Mouse (Mus musculus) myocyte (in vitro differentiated cells): ENCODE measurements around the gene Olfr1289. TPM values are rescaled to one million over a fixed set of nuclear protein-coding genes. Genes with fewer than 3 reads are reported as not detected.

Experiments
- H3K27me3 ChIP-seq: one replicate; pipeline ENCODE4 v1.6.1; 2011; ENCODE audit not compliant: control insufficient read depth, insufficient read depth, insufficient read length
- H3K36me3 ChIP-seq: one replicate; pipeline ENCODE4 v1.6.1; 2011; ENCODE audit not compliant: control insufficient read depth, insufficient read depth
- H3K4me2 ChIP-seq: one replicate; pipeline ENCODE4 v1.6.1; 2011; ENCODE audit warnings: low read depth, control low read depth
- H3K4me3 ChIP-seq: one replicate; pipeline ENCODE4 v1.5.1; 2011; ENCODE audit warnings: mild to moderate bottlenecking, control low read depth, moderate library complexity
- H3K79me2 ChIP-seq: one replicate; pipeline ENCODE4 v1.6.1; 2011; ENCODE audit not compliant: control insufficient read depth, insufficient read depth
- H3ac ChIP-seq: one replicate; pipeline ENCODE4 v1.6.1; 2011; ENCODE audit not compliant: control insufficient read depth, insufficient read length
- CEBPB ChIP-seq: IDR thresholded peaks from 2 replicates; pipeline ENCODE4 v1.6.1; 2011; ENCODE audit warnings: mild to moderate bottlenecking, moderate library complexity; ENCODE audit not compliant: poor library complexity, insufficient read depth, severe bottlenecking
- E2F4 ChIP-seq: IDR thresholded peaks from one replicate; pipeline ENCODE4 v1.6.1; 2011; ENCODE audit warnings: mild to moderate bottlenecking, control low read depth, moderate library complexity; ENCODE audit not compliant: insufficient read depth
- MAX ChIP-seq: IDR thresholded peaks from one replicate; pipeline ENCODE4 v1.6.1; 2011; ENCODE audit warnings: low read depth, mild to moderate bottlenecking, control low read depth
- MYOD1 ChIP-seq, 3 experiments: IDR thresholded peaks; one replicate each; pipeline ENCODE4 v1.6.1; 2011; ENCODE audit warnings: control low read depth in 2 of 3, low read depth in 2 of 3, mild to moderate bottlenecking in 2 of 3, moderate library complexity in 1 of 3; ENCODE audit not compliant: insufficient read length in 2 of 3, control insufficient read depth in 1 of 3
- MYOG ChIP-seq, 3 experiments: IDR thresholded peaks; one replicate each; pipeline ENCODE4 v1.6.1; 2011; ENCODE audit warnings: control low read depth in 2 of 3, low read depth in 2 of 3, mild to moderate bottlenecking in 2 of 3; ENCODE audit not compliant: insufficient read length in 2 of 3, control insufficient read depth in 1 of 3, insufficient read depth in 1 of 3
- POLR2A ChIP-seq: IDR thresholded peaks from one replicate; pipeline ENCODE4 v1.6.1; 2011; ENCODE audit warnings: low read depth, mild to moderate bottlenecking, control low read depth, moderate library complexity; ENCODE audit not compliant: insufficient read length
- POLR2AphosphoS2 ChIP-seq: IDR thresholded peaks from one replicate; pipeline ENCODE4 v1.6.1; 2011; ENCODE audit warnings: low read depth, control low read depth; ENCODE audit not compliant: insufficient read length
- REST ChIP-seq: IDR thresholded peaks from one replicate; pipeline ENCODE4 v1.6.1; 2011; ENCODE audit warnings: mild to moderate bottlenecking, control low read depth, moderate library complexity; ENCODE audit not compliant: insufficient read depth, insufficient read length
- SRF ChIP-seq: IDR thresholded peaks from one replicate; pipeline ENCODE4 v1.6.1; 2011; ENCODE audit warnings: low read depth; ENCODE audit not compliant: control insufficient read depth, insufficient read length
- TCF12 ChIP-seq: IDR thresholded peaks from one replicate; pipeline ENCODE4 v1.6.1; 2011; ENCODE audit warnings: mild to moderate bottlenecking, control low read depth; ENCODE audit not compliant: poor library complexity, insufficient read depth, severe bottlenecking
- TCF3 ChIP-seq: IDR thresholded peaks from one replicate; pipeline ENCODE4 v1.6.1; 2011; ENCODE audit warnings: low read depth, control low read depth; ENCODE audit not compliant: insufficient read length
- USF1 ChIP-seq: IDR thresholded peaks from one replicate; pipeline ENCODE4 v1.6.1; 2011; ENCODE audit warnings: low read depth, mild to moderate bottlenecking, control low read depth, moderate library complexity
- polyA plus RNA-seq: library from polyadenylated mRNA; unstranded; fragments of >200 nt; fragmentation: generic; extraction: Trizol; gene quantifications from one replicate; pipeline ENCODE4 v1.2.1, GENCODE M21; 2012; ENCODE audit warnings: missing spikeins

Olfr1289 gene
- not detected for polyA plus RNA-seq

DNA sequence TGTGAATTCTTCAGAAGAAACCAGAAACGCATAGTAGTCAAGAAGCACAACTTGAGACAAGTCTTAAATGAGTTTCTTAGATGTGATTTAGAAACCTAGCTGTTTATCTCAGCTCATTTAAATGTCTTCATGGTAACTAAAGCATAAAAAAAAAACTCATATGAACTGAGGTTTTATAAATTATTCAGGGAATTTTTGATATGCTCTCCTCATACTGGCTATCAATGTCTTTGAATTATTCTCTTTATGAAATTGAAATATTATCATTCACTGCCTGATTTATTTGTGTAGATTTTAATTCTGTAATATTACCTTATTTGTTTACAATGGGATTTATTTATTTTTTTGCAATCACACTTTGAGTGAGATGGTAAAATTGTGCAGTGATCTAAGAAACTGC lies at the start of gene Olfr1289:
Gene Olfr1289 (plus strand): TSS at position 301 of the 400 bp plus-strand sequence.
- TF ChIP-seq REST, result no peak
- TF ChIP-seq E2F4, result no peak
- TF ChIP-seq TCF12, result no peak
- no peak for TF ChIP-seq MYOD1 (IDR thresholded peaks at IDR 0.05; ENCODE audit: control insufficient read depth in 1 of 3, insufficient read length in 2 of 3, low read depth in 2 of 3)
- TF ChIP-seq MYOG (IDR thresholded peaks at IDR 0.05; ENCODE audit: control insufficient read depth in 1 of 3, insufficient read depth in 1 of 3, insufficient read length in 2 of 3, low read depth in 2 of 3), result no peak
- TF ChIP-seq MAX, result no peak
- no peak for TF ChIP-seq CEBPB
- TF ChIP-seq TCF3, result no peak
- TF ChIP-seq POLR2AphosphoS2, result no peak
- H3K4me3 ChIP-seq, result no peak within 1 kb of the TSS

DNA sequence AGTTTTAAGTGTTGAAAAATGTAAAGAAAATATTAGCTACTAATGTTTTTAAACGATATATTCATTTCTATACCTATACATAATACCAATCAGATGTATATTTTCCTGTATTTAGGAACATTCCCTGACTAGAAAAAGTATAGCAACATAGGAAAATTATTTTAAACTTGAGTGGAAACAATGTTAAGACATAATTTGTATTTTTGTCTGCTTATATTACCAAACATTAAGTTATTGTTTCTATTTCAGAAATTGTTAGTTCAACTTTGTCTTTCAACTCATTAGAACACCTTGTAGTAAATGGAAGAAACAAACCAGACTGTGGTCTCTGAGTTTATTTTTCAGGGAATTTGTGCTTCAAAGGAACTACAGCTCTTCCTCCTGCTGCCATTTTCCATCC lies 31.8 kb upstream of the Olfr1289 start, which contains the start of gene Olfr1287:
Gene Olfr1287 (plus strand): TSS at position 301 of the 400 bp plus-strand sequence.
- H3K36me3 ChIP-seq, result no peaks in the 10 kb centered on the region
- TF ChIP-seq SRF (no peak), TCF3 (no peak), MYOG (IDR thresholded peaks at IDR 0.05; ENCODE audit: control insufficient read depth in 1 of 3, insufficient read depth in 1 of 3, insufficient read length in 2 of 3, low read depth in 2 of 3) (no peak), USF1 (no peak), E2F4 (no peak), MYOD1 (IDR thresholded peaks at IDR 0.05; ENCODE audit: control insufficient read depth in 1 of 3, insufficient read length in 2 of 3, low read depth in 2 of 3) (no peak), REST (no peak), MAX (no peak), POLR2A (no peak)
- H3K27me3 ChIP-seq, result no peaks in the 10 kb centered on the region
- H3K4me2 ChIP-seq, result no peak within 1 kb of the TSS
- H3K79me2 ChIP-seq, result no peaks in the 10 kb centered on the region
- no peak within 1 kb of the TSS for H3K4me3 ChIP-seq
- H3ac ChIP-seq, result no peak within 1 kb of the TSS

More for the DNA sequence above, at the start of gene Olfr1289:
- no peaks in the 10 kb centered on the region for H3K36me3 ChIP-seq
- no peak within 1 kb of the TSS for H3K4me2 ChIP-seq
- no peak within 1 kb of the TSS for H3ac ChIP-seq
- no peaks in the 10 kb centered on the region for H3K79me2 ChIP-seq
- no peaks in the 10 kb centered on the region for H3K27me3 ChIP-seq

DNA sequence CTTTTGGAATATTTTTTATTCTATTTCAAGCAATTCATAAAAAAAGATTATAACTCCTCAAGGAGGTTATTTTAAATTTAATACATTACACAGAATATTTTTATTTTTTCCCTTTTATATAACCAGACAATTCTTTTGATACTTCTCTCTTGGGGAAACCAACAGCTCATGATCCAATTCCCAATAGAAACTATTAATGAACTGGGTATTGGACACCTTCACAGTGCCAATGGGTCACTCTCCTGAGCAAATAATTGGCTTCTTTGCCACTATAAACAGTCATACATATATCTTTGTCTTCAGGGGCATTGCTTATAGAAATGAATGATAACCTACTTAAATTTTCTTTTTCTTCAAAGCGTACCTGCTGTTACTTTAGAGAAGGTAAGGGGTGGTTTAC lies 6.8 kb upstream of the Olfr1289 start, which contains the start of gene Olfr1288:
Gene Olfr1288 (plus strand): TSS at position 301 of the 400 bp plus-strand sequence.
- no peaks in the 10 kb centered on the region for H3K36me3 ChIP-seq
- TF ChIP-seq TCF12 (no peak), MAX (no peak), MYOG (IDR thresholded peaks at IDR 0.05; ENCODE audit: control insufficient read depth in 1 of 3, insufficient read depth in 1 of 3, insufficient read length in 2 of 3, low read depth in 2 of 3) (no peak), POLR2AphosphoS2 (no peak), E2F4 (no peak), CEBPB (no peak)
- H3K79me2 ChIP-seq, result no peaks in the 10 kb centered on the region

DNA sequence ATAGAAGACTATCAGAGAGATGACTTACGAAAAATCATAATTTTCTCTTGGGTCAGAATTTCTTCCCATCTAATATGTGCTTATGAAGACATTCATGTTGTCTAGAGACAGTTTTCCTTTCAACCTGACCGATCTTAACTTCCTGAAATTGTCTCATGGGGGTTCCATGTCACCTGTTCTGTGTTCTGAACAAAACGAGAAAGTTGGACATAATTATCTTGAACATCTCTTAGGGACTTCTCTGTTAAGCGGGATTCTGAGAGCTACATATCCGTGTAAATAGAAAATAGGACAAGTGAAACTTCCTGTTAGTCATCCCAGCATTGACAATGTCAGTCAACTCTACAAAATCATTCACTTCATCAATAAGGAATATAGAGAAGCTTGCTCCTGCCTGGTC lies 13.1 kb downstream of the Olfr1289 start, which contains the start of gene Olfr1290:
Gene Olfr1290 (minus strand): TSS at position 101 of the 400 bp plus-strand sequence.
- no peak within 1 kb of the TSS for H3ac ChIP-seq
- no peak within 1 kb of the TSS for H3K4me3 ChIP-seq
- no peak within 1 kb of the TSS for H3K4me2 ChIP-seq
- no peaks in the 10 kb centered on the region for H3K79me2 ChIP-seq
- TF ChIP-seq E2F4, result no peak
- TF ChIP-seq MAX, result no peak
- no peak for TF ChIP-seq MYOG (IDR thresholded peaks at IDR 0.05; ENCODE audit: control insufficient read depth in 1 of 3, insufficient read depth in 1 of 3, insufficient read length in 2 of 3, low read depth in 2 of 3)
- no peak for TF ChIP-seq POLR2A
- TF ChIP-seq POLR2AphosphoS2, result no peak
- no peak for TF ChIP-seq USF1
- TF ChIP-seq REST, result no peak
- no peak for TF ChIP-seq SRF
- no peak for TF ChIP-seq CEBPB
- TF ChIP-seq MYOD1 (IDR thresholded peaks at IDR 0.05; ENCODE audit: control insufficient read depth in 1 of 3, insufficient read length in 2 of 3, low read depth in 2 of 3), result no peak
- no peak for TF ChIP-seq TCF3
- no peak for TF ChIP-seq TCF12
- H3K36me3 ChIP-seq, result no peaks in the 10 kb centered on the region
- H3K27me3 ChIP-seq, result no peaks in the 10 kb centered on the region

More for the DNA sequence above, 6.8 kb upstream of the Olfr1289 start, which contains the start of gene Olfr1288:
- no peaks in the 10 kb centered on the region for H3K27me3 ChIP-seq
- H3K4me3 ChIP-seq, result no peak within 1 kb of the TSS
- H3ac ChIP-seq, result no peak within 1 kb of the TSS
- no peak within 1 kb of the TSS for H3K4me2 ChIP-seq

DNA sequence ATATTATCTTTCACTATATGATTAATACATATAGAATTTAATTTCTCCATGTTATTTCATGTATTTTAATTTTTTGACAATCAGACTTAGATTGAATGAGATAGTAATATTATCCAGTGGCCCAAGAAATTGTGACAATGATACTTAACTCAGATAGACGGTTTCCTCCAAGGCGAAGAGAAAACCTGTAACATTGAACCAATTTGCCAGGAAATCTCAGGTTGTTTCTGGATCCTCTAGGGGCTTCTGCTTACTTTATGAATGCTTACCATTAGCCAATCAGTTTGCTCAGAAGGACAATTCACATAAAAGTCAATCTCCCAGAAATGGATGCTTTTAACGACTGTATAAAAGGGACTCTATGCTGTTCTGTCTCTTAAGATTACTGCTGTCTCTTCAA lies 16.3 kb downstream of the Olfr1289 start, which contains the start of gene Olfr1291-ps1:
Gene Olfr1291-ps1 (plus strand): TSS at position 301 of the 400 bp plus-strand sequence.
- no peaks in the 10 kb centered on the region for H3K79me2 ChIP-seq
- H3K4me3 ChIP-seq, result no peak within 1 kb of the TSS
- no peak within 1 kb of the TSS for H3ac ChIP-seq
- TF ChIP-seq MYOD1 (IDR thresholded peaks at IDR 0.05; ENCODE audit: control insufficient read depth in 1 of 3, insufficient read length in 2 of 3, low read depth in 2 of 3), result no peak
- TF ChIP-seq E2F4, result no peak
- no peak for TF ChIP-seq USF1
- TF ChIP-seq SRF, result no peak
- no peak for TF ChIP-seq POLR2AphosphoS2
- no peak for TF ChIP-seq POLR2A
- no peaks in the 10 kb centered on the region for H3K27me3 ChIP-seq
- H3K36me3 ChIP-seq, result no peaks in the 10 kb centered on the region
- H3K4me2 ChIP-seq, result no peak within 1 kb of the TSS
